Mouse (Mus musculus): ENCODE measurements around the gene Pbx3. TPM values are rescaled to one million over a fixed set of nuclear protein-coding genes. Genes with fewer than 3 reads are reported as not detected.

The Pbx3 gene
- total RNA-seq, 2 experiments from 2014 or later, result 12.2 to 14.8 TPM

GRCm38 (mm10) chr2:34347096-34347495 lies 25.8 kb downstream of the Pbx3 start:
- no peak for DNase-seq
- intact Hi-C loops (cut with DNase I), result no loop called here

DNA sequence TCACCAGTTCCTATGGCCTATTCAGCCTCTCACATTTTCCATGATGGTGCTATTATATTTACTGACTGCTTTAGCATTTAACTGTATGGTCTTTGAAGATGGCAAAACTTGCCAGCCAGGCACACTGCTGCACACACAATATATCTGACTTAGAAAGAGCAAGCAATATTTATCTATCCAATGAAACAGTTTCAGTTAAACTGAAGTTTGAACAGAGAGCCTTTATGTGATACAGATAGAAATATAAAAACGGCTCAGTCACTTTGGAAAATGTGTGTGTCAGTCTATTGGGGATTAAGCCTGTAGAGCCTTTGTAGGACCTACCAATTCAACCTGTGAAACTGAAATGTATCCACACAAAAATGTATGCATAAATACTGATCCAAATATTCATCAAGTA lies 74.3 kb downstream of the Pbx3 start:
- no peak for DNase-seq
- intact Hi-C loops (cut with DNase I), result no loop called here

- no peak for DNase-seq
- intact Hi-C loops (cut with DNase I), result no loop called here
Measured at GRCm38 (mm10) chr2:34298202-34298601, 74.7 kb downstream of the Pbx3 start.

- DNase-seq, result no peak
- intact Hi-C loops (cut with DNase I), result no loop called here
Measured at GRCm38 (mm10) chr2:34289726-34290125, 83.2 kb downstream of the Pbx3 start.

DNA sequence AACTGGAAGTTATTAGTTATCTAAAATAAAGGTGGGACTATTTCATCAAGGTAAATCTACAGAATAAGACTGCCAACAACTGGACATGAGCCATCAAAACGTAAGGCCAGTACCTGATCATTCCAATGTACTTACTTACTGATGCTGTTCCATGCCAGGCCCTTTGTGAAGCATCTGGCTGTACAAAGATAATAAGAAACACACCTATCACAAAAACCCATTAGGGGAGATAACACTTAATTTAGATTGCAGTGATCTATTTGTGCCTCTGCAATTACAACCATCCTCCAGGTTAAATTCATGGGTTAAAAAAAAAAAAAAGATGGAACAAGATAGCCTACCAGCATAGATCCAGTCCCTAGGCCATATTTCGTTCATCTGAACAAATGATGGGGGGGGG lies 88.7 kb downstream of the Pbx3 start:
- no peak for DNase-seq
- intact Hi-C loops (cut with DNase I), result no loop called here

DNA sequence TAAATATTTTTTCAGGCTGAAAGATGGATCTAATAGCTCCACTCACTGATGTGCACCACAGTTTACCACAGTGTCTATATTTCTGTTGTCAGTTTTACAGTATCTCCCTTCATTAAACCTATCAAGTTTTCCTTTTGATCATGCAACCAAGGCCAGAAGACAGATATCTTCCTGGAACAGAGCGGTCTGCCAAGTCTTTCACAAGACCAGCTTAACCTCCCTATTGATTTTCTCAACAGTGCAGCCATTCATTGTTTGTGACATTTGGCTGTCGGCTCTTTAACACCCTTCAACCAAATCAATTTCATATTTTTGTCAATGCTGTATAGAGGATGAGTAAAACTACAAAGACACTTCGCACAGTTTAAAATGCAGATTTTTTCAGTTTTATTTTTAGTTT lies 91.9 kb downstream of the Pbx3 start:
- intact Hi-C loops (cut with DNase I), result no loop called here
- no peak for DNase-seq

- intact Hi-C loops (cut with DNase I), result no loop called here
- DNase-seq, result no peak
Measured at GRCm38 (mm10) chr2:34279726-34280125, 93.2 kb downstream of the Pbx3 start.

DNA sequence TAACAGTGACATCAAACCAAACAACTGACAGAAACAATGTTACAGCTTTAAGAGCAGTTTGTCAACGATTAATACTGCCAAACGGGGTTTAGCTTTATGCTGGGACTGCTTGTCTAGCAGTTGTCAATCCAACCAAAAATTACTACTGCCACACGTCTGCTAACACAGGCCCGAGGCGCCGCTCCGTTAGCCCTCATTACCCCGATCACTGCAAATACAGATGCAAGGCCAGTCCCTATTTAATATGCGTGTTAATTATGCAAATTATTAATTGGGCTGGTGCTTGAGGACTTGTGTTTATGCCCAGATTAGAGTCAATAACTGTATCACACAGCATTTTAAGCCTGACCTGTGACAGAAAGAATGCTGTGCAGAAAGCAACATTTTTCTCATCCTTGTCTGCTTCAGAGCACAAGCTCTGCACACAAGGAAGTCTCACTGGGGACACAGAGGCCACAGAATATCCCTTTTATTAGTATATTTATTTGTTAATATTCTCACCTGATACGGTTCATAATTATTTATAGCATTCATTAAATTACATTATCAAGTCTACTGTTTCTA lies 97.2 kb downstream of the Pbx3 start:
- no peak for DNase-seq
- intact Hi-C loops (cut with DNase I), result no loop called here

GRCm38 (mm10) chr2:34262046-34262445 lies 110.9 kb downstream of the Pbx3 start:
- DNase-seq, result no peak
- intact Hi-C loops (cut with DNase I), result no loop called here

DNA sequence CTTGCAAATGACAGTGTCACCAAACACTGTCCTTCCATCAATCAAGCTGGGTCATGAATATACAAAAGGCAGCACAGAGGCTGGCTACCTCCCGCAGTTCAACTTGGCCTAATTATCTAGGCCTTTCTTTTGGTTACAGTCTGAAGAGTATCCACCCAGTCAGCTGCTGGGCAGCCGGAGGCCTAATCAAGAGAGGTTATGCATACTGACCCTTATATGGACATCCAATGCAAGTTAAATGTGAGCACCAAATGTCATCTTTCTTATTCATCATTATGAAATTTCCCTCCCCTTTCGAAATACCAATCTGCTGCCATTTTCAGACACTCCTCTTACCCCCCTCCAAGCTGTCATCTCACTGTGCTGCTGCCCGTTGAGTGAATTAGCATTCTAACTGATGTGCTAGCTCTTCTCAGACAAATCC lies 112.3 kb downstream of the Pbx3 start:
- intact Hi-C loops (cut with DNase I), result no loop called here
- DNase-seq, result no peak

DNA sequence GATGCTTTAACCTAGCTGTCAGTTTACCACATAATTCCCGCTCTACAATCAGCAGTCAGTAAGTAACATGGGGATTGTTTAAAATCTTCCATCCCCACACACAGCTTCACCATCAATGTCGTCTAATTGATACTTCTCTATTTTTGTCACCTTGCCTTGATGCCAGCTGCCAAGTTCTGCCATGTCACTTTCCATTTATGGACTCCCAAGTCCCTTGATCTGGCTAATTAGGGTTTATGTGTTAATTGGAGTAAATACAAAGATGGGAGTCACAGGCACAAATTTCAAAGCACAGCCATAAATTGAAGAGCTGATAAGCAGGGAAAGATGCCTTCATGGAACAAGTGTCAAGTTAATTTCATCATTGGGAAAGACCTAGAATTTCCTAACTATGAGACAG lies 114.7 kb downstream of the Pbx3 start:
- intact Hi-C loops (cut with DNase I), result no loop called here
- DNase-seq, result no peak

GRCm38 (mm10) chr2:34257611-34258010 lies 115.3 kb downstream of the Pbx3 start:
- no peak for DNase-seq
- intact Hi-C loops (cut with DNase I), result no loop called here

GRCm38 (mm10) chr2:34256000-34256553 lies 116.9 kb downstream of the Pbx3 start:
- intact Hi-C loops (cut with DNase I), result no loop called here
- no peak for DNase-seq

- DNase-seq, result no peak
- intact Hi-C loops (cut with DNase I), result no loop called here
Measured at GRCm38 (mm10) chr2:34253627-34254026, 119.3 kb downstream of the Pbx3 start.

GRCm38 (mm10) chr2:34253111-34253510 lies 119.8 kb downstream of the Pbx3 start:
- DNase-seq, result no peak
- intact Hi-C loops (cut with DNase I), result no loop called here

DNA sequence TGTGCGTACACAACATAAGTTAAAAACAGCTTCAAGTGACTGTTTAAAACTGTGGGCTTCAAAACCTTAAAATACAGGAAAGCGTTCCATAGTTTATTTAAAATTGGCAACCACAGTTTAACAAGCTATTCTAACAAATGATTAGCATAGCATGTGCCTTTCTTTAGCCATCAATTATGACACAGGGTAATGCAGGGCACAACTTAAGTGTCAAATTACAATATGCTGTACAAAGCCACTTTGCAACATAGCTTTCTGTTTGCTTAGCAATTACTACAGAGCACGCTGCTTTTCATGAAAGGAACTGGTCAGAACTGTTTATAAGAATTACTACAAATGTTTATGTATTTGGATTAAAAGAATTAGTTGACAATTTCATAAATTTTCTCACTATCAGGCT lies 120.7 kb downstream of the Pbx3 start:
- no peak for DNase-seq
- intact Hi-C loops (cut with DNase I), result no loop called here

- intact Hi-C loops (cut with DNase I), result no loop called here
- DNase-seq, result no peak
Measured at GRCm38 (mm10) chr2:34249961-34250658, 122.8 kb downstream of the Pbx3 start.

DNA sequence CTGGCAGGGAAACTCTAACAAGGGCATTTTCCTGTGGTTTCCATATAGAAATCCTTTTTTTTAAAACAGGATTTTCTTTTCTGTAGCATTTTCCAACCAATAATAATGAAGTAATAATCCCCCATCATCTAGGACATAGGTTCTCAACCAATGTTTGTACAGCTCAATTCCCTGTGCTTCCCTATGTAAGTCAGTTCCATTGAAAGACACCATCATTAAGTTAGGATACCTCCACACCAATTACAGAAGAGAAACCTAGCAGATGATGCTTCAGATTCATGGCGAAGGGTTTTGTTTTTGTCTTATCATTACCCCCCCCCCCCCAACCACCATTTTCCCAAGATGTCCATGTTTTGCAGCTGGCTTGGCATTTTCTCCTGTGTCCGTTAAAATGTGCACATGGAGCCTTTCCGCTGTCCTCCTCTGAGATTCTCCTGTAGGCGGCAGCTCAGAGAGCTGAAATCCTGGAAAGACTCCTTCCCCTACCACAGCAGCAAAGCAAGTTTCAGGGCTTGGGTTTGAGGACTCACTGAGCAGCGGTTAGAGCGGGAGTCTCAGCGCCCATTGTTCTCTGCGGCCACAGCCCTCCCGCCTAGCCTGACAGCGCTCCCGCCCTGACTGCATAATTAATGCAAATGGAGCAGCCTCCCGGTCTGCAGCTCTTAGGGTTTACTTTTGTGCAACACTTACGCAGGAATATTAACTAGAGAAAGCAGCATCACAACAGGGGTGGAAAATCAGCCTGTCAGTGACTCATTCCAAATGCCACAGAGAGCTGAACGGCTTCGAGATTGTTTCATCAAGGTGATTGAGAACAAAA lies 123.6 kb downstream of the Pbx3 start:
- intact Hi-C loops (cut with DNase I), result no loop called here
- peak; percentile 47 to 58 for DNase-seq

DNA sequence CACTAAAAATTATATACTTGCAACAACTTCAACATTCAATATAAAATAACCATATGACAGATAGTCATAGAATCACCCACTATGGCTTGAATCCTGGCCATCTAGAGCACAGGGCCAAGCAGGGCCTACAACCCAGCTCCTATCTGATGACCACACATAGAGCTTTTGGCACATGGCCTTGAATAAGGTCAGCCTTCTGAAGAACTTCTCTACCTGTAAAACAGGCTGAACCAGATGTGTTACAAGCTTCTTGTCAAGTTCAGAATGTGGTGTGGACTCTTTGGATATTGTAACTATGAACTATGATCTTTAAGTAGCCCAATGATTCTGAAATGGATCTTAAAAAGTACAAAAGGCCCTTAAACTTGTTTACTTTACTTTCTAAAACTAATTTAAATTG lies 132.1 kb downstream of the Pbx3 start:
- no peak for DNase-seq
- intact Hi-C loops (cut with DNase I), result no loop called here

DNA sequence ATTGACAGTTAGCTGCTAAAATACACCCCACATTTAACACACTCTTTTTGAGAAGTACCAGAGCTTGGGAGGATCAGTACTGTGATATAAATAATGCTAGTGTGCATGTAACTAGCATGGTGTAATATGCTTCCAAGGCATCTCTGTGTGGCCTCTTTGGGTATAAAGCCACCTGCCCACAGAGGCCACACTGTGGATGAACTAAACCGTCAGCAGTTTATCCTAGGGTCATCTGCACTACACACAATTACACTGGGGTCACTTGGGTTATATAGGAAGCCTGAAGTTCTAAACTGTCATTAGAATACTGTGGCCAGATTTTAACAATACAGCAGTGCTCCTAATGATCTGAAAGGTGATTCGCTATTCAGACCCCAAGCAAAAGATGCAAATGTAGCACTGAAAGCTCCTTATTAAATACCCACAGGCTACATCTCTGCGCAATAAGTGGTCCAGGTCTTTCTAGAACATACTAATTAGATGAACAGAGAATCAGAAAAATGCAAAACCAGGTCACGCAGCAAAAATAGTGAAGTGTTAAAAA lies 133.6 kb downstream of the Pbx3 start:
- DNase-seq, result no peak
- intact Hi-C loops (cut with DNase I), result no loop called here

GRCm38 (mm10) chr2:34235467-34236075 lies 137.4 kb downstream of the Pbx3 start:
- intact Hi-C loops (cut with DNase I), result no loop called here
- no peak for DNase-seq
